ENCODE assay signal across 30 mouse cellular contexts in the genomic region with DNA sequence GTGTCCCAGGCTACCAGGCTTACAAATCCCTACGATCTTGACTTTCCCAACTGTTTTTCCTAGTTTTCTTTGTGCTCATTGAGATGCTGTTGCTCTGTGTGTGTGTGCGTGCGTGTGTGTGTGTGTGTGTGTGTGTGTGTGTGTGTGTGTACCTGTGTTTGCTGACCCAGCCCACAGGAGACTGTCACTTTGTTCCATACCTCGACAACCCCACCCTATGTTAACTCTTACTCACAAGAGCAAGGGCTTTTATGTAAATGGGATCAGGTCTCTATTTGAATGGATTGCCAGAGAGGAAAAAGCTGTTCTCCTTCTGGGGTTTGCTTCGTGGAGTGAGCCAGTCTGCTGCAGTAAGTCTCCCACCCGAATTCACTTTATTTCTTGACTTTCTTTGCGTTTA. TPM values are rescaled to one million over a fixed set of nuclear protein-coding genes. Genes with fewer than 3 reads are reported as not detected.
DNase-seq lines count a peak whose midpoint lies in the region; ATAC-seq and TF ChIP-seq lines count a peak whose summit lies in the region.
"Had no signal": no experiment of that assay in that cellular context is flagged by ENCODE, and none has a peak within 500 bp of the region (broad histone marks: within the 10 kb centered on the region; RNA-seq: fewer than 3 reads in every experiment).

No protein-coding gene starts in this region.

- peaks cover 26 to 93% of the 10 kb centered on the region in 2 experiments for H3K4me1 ChIP-seq in CH12.LX (ENCODE audit: control insufficient read depth in 1 of 2, insufficient read depth in 2 of 2)
- H3K4me1 ChIP-seq in stomach, embryonic 15.5 days: peaks cover 11% of the 10 kb centered on the region; the same call in 1 of the 2 replicates
- H3K4me1 ChIP-seq: forebrain, embryonic 13.5 days had no signal

- TF ChIP-seq POLR2A in CH12.LX (IDR thresholded peaks at IDR 0.05; ENCODE audit: low read depth, low read length): no peak

- 51% methylated on average over 7 of the region's 7 CpGs for WGBS in stomach, embryonic 15.5 days

- H3K36me3 ChIP-seq in CH12.LX (replicated peaks in 1 of 2; ENCODE audit: control insufficient read depth in 1 of 2, insufficient read depth in 1 of 2, low read length in 1 of 2): peaks cover 47 to 88% of the 10 kb centered on the region in 2 experiments
- no peaks in the 10 kb centered on the region for H3K36me3 ChIP-seq in stomach, embryonic 15.5 days
- H3K36me3 ChIP-seq: embryonic facial prominence, embryonic 10.5 days; embryonic facial prominence, embryonic 13.5 days; forebrain, embryonic 10.5 days; G1E; heart, embryonic 13.5 days had no signal

- no peak for TF ChIP-seq CTCF in CH12.LX (conservative IDR thresholded peaks at IDR 0.05 in 1 of 2, IDR thresholded peaks at IDR 0.05 in 1 of 2; ENCODE audit: low read depth in 2 of 2, low read length in 2 of 2)
- no peak for TF ChIP-seq CTCF in gastrocnemius, adult 2 months (IDR thresholded peaks at IDR 0.05)

- no peak overlapping the region for H3K9ac ChIP-seq in CH12.LX (ENCODE audit: insufficient read depth, low read depth)
- H3K9ac ChIP-seq in stomach, embryonic 15.5 days: no peak overlapping the region
- H3K9ac ChIP-seq: embryonic facial prominence, embryonic 13.5 days; forebrain, embryonic 13.5 days; heart, embryonic 13.5 days; hindbrain, embryonic 14.5 days had no signal

- in situ Hi-C loops in CH12.LX (cut with MboI; ENCODE audit: low pct_ligation_motif_present, low pct_unique_long_range_greater_than_20kb, low sequenced_read_pairs): no loop called here

- intact Hi-C loops in gastrocnemius, adult 2 months (cut with DNase I): no loop called here

- peaks cover 7% of the 10 kb centered on the region; the same call in 1 of the 2 replicates for H3K79me2 ChIP-seq in CH12.LX (replicated peaks; ENCODE audit: control insufficient read depth, extremely low read depth, insufficient read depth, poor library complexity, severe bottlenecking)

- no peak for TF ChIP-seq EP300 in CH12.LX (IDR thresholded peaks at IDR 0.05; ENCODE audit: low read length)

- dilution Hi-C loops in CH12.LX (cut with MboI; ENCODE audit: extremely low pct_ligation_motif_present, extremely low pct_unique_long_range_greater_than_20kb, low sequenced_read_pairs): no loop called here

- no peaks in the 10 kb centered on the region for H3K9me3 ChIP-seq in CH12.LX (replicated peaks; ENCODE audit: low read length)
- no peaks in the 10 kb centered on the region for H3K9me3 ChIP-seq in stomach, embryonic 15.5 days
- H3K9me3 ChIP-seq: embryonic facial prominence, embryonic 10.5 days; embryonic facial prominence, embryonic 13.5 days; forebrain, embryonic 10.5 days; forebrain, embryonic 13.5 days; heart, embryonic 13.5 days had no signal

- H3K27ac ChIP-seq in CH12.LX (ENCODE audit: insufficient read depth, low read depth): no peak overlapping the region
- H3K27ac ChIP-seq in stomach, embryonic 15.5 days: peak overlapping the region; percentile 33
- no peak overlapping the region for H3K27ac ChIP-seq in gastrocnemius, adult 2 months
- H3K27ac ChIP-seq: embryonic facial prominence, embryonic 10.5 days; embryonic facial prominence, embryonic 13.5 days; forebrain, embryonic 10.5 days; forebrain, embryonic 13.5 days; heart, embryonic 13.5 days; hindbrain, embryonic 14.5 days; hindbrain, postnatal 0 days had no signal

- no peaks in the 10 kb centered on the region for H3K27me3 ChIP-seq in CH12.LX (replicated peaks)
- H3K27me3 ChIP-seq in stomach, embryonic 15.5 days (replicated peaks): no peaks in the 10 kb centered on the region
- H3K27me3 ChIP-seq: embryonic facial prominence, embryonic 13.5 days; forebrain, embryonic 13.5 days; Patski had no signal

- H3K4me2 ChIP-seq in CH12.LX (ENCODE audit: insufficient read depth, low read depth, poor library complexity, severe bottlenecking): no peak overlapping the region
- no peak overlapping the region for H3K4me2 ChIP-seq in stomach, embryonic 15.5 days
- H3K4me2 ChIP-seq: embryonic facial prominence, embryonic 13.5 days; forebrain, embryonic 13.5 days; heart, embryonic 13.5 days; hindbrain, embryonic 14.5 days had no signal

- H3K4me3 ChIP-seq in CH12.LX (replicated peaks in 1 of 3; ENCODE audit: low read depth in 2 of 3, low read length in 2 of 3, poor library complexity in 1 of 3): no peak overlapping the region
- H3K4me3 ChIP-seq in stomach, embryonic 15.5 days (replicated peaks): no peak overlapping the region
- no peak overlapping the region for H3K4me3 ChIP-seq in gastrocnemius, adult 2 months
- H3K4me3 ChIP-seq: embryonic facial prominence, embryonic 10.5 days; embryonic facial prominence, embryonic 13.5 days; forebrain, embryonic 10.5 days; forebrain, embryonic 13.5 days; heart, embryonic 13.5 days had no signal

- ATAC-seq in stomach, embryonic 15.5 days (ENCODE audit: insufficient read depth, low FRiP score, low read depth): peak; percentile 20; the same call in 1 of the 2 replicates
- no peak for ATAC-seq in erythroblast, adult 5-6 weeks (replicated peaks; ENCODE audit: low FRiP score, poor library complexity, severe bottlenecking)
- ATAC-seq: CD4-positive, CD25-positive, alpha-beta regulatory T cell, adult 4 months; forebrain, embryonic 13.5 days; forebrain, embryonic 16.5 days; hindbrain, postnatal 0 days; inflammation-experienced regulatory T-cells, adult 6 months; Patski had no signal

- no peak for TF ChIP-seq RAD21 in CH12.LX (IDR thresholded peaks at IDR 0.05; ENCODE audit: low read depth, low read length)

- DNase-seq in CH12.LX (ENCODE audit: extremely low read depth) (peak; percentile 30), ES-CJ7 (ENCODE audit: low read depth, low spot score) (peak; percentile 53)
- no peak for DNase-seq in left cerebral cortex, adult 11 months (ENCODE audit: low spot score)
- no peak for DNase-seq in gastrocnemius, adult 2 months
- DNase-seq: adrenal gland, adult 8-10 months; adrenal gland, postnatal 25 days; cerebellum, adult 11-12 months; cerebellum, adult 8-10 months; cerebellum, postnatal 10 days; cerebellum, postnatal 36 days; embryo, embryonic 11 days; gastrocnemius, postnatal 14 days; heart, adult 18-20 months; heart, postnatal 14 days; heart, postnatal 4 days had no signal

TF ChIP-seq in CH12.LX, 34 proteins besides CTCF, POLR2A, EP300 and RAD21:
- TF ChIP-seq SMC3 (IDR thresholded peaks at IDR 0.05; ENCODE audit: low read depth, low read length): no peak
- no peak for TF ChIP-seq PAX5 (IDR thresholded peaks at IDR 0.05; ENCODE audit: low read length)
- no peak for TF ChIP-seq USF2 (conservative IDR thresholded peaks at IDR 0.05; ENCODE audit: low read depth, low read length)
- no peak for TF ChIP-seq MXI1 (IDR thresholded peaks at IDR 0.05; ENCODE audit: low read depth, low read length)
- TF ChIP-seq UBTF (IDR thresholded peaks at IDR 0.05; ENCODE audit: low read depth, low read length): no peak
- no peak for TF ChIP-seq E2F4 (IDR thresholded peaks at IDR 0.05; ENCODE audit: insufficient replicate concordance, low read depth, low read length)
- no peak for TF ChIP-seq ELF1 (IDR thresholded peaks at IDR 0.05; ENCODE audit: low read depth, low read length)
- TF ChIP-seq JUND (conservative IDR thresholded peaks at IDR 0.05; ENCODE audit: low read depth, low read length): no peak
- TF ChIP-seq KAT2A (IDR thresholded peaks at IDR 0.05; ENCODE audit: insufficient replicate concordance, low read length): no peak
- no peak for TF ChIP-seq BHLHE40 (IDR thresholded peaks at IDR 0.05; ENCODE audit: low read depth, low read length)
- no peak for TF ChIP-seq HCFC1 (IDR thresholded peaks at IDR 0.05; ENCODE audit: low read depth, low read length)
- TF ChIP-seq CHD1 (IDR thresholded peaks at IDR 0.05; ENCODE audit: low read depth, low read length): no peak
- no peak for TF ChIP-seq JUN (IDR thresholded peaks at IDR 0.05; ENCODE audit: insufficient read depth, low read depth, low read length)
- TF ChIP-seq NELFE (IDR thresholded peaks at IDR 0.05; ENCODE audit: low read depth, low read length): no peak
- TF ChIP-seq MAZ (IDR thresholded peaks at IDR 0.05; ENCODE audit: low read depth, low read length): no peak
- no peak for TF ChIP-seq TBP (conservative IDR thresholded peaks at IDR 0.05; ENCODE audit: low read depth, low read length)

RNA-seq across cellular contexts. Expression of a gene that starts 29.7 kb away (rescaled TPM):
- total RNA-seq in CH12.LX (2012; rRNA removed) (92.3 and 102 TPM in 2 replicates), CH12.LX (2014; rRNA removed) (155 and 171 TPM in 2 replicates)
- 163 and 180 TPM in 2 replicates for polyA plus RNA-seq in CH12.LX (2012; ENCODE audit: insufficient read length, low read depth)
- 14.3 and 18.7 TPM in 2 replicates for polyA plus RNA-seq in stomach, embryonic 15.5 days (2015; fragmentation: Nextera tagmentation; extraction: Ambion mirVana)
- total RNA-seq in erythroblast, adult 5-6 weeks (2015; ENCODE audit: low replicate concordance): 11.9 and 15.0 TPM in 2 replicates
- 26.1 and 29.8 TPM in 2 replicates for total RNA-seq in erythroblast, adult 5-6 weeks (2017; ENCODE audit: low replicate concordance)
- under 1 TPM; 0.31 to 0.61 TPM for total RNA-seq in gastrocnemius, adult 2 months (2021)
- polyA plus RNA-seq: C2C12 had no signal

Comparison
In these comparisons a context has a peak if more than half of its experiments do, and no peak if none do; other contexts are left out.
1. DNase-seq: peak in CH12.LX (single experiment) and ES-CJ7 (single experiment); none in left cerebral cortex, adult 11 months (single experiment) and gastrocnemius, adult 2 months (single experiment).
2. RNA of a gene that starts 29.7 kb away (total RNA-seq): 92.3 to 171 TPM in CH12.LX and 11.9 to 29.8 TPM in erythroblast, adult 5-6 weeks; 0.31 to 0.61 TPM in gastrocnemius, adult 2 months; every median in the first group is over 4 times any median in the second.